Mouse (Mus musculus) stomach, embryonic 14.5 days (tissue): ENCODE data around the gene Gpx4. TPM values are rescaled to one million over a fixed set of nuclear protein-coding genes. Genes with fewer than 3 reads are reported as not detected.

ENCODE experiments used
- ATAC-seq: fragments of 200-750 bp; cut with Nextera tagmentation; 2 replicates; pipeline ENCODE4 v1.8.0; 2017; ENCODE audit warnings: low read depth, moderate TSS enrichment; ENCODE audit not compliant: insufficient number of reproducible peaks, insufficient read depth, low FRiP score
- H3K27ac ChIP-seq: fragments of 300-500 bp; sonication (generic); 2 replicates; pipeline ENCODE4 v1.5.1; 2014; ENCODE audit warnings: mild to moderate bottlenecking, low read length, moderate library complexity, mixed read lengths
- H3K27me3 ChIP-seq: fragments of 300-500 bp; sonication (generic); 2 replicates; pipeline ENCODE4 v1.6.1; 2014; ENCODE audit warnings: low read length, control low read depth, mixed read lengths; ENCODE audit not compliant: control insufficient read depth, insufficient read depth
- H3K36me3 ChIP-seq: fragments of 300-500 bp; sonication (generic); 2 replicates; pipeline ENCODE4 v1.6.1; 2014; ENCODE audit warnings: mild to moderate bottlenecking, control low read depth, low read length, moderate library complexity, mixed read lengths; ENCODE audit not compliant: control insufficient read depth, insufficient read depth
- H3K4me1 ChIP-seq: fragments of 300-500 bp; sonication (generic); 2 replicates; pipeline ENCODE4 v1.6.1; 2014; ENCODE audit warnings: low read length, control low read depth, mixed read lengths; ENCODE audit not compliant: control insufficient read depth, insufficient read depth
- H3K4me2 ChIP-seq: fragments of 300-500 bp; sonication (generic); replicated peaks from 2 replicates; pipeline ENCODE4 v1.6.1; 2014; ENCODE audit warnings: low read depth, low read length, control low read depth
- H3K4me3 ChIP-seq: fragments of 300-500 bp; sonication (generic); 2 replicates; pipeline ENCODE4 v1.5.1; 2014; ENCODE audit warnings: low read depth, low read length, control low read depth
- H3K9ac ChIP-seq: fragments of 300-500 bp; sonication (generic); replicated peaks from 2 replicates; pipeline ENCODE4 v1.6.1; 2014; ENCODE audit warnings: low read depth, mild to moderate bottlenecking, control low read depth, low read length, moderate library complexity, mixed read lengths
- H3K9me3 ChIP-seq: fragments of 300-500 bp; sonication (generic); 2 replicates; pipeline ENCODE4 v1.6.1; 2016; ENCODE audit warnings: low read depth, low read length, control low read depth; ENCODE audit not compliant: control insufficient read depth
- WGBS: fragments of 180-500 bp; shearing (Covaris S2); extraction: QIAGEN DNeasy Blood & Tissue Kit; methylation state at CpG from one replicate; pipeline ENCODE4 v1.1.7; 2014; 5-methylcytosine and 5-hydroxymethylcytosine counted together
- polyA plus RNA-seq: library from polyadenylated mRNA; unstranded; fragments of >200 nt; fragmentation: Nextera tagmentation; extraction: Ambion mirVana; gene quantifications from 2 replicates; pipeline ENCODE4 v1.2.1, GENCODE M21; 2014

The Gpx4 gene
- polyA plus RNA-seq, 1 experiment from 2014 or later: 466 TPM

- 84% methylated on average over 2 of the region's 2 CpGs for WGBS
- Histone ChIP-seq H3K9ac (no peak overlapping the region), H3K36me3 (no peaks in the 10 kb centered on the region), H3K4me3 (no peak overlapping the region), H3K27me3 (no peaks in the 10 kb centered on the region), H3K4me2 (peak overlapping the region; percentile 91), H3K4me1 (peaks cover 11% of the 10 kb centered on the region; the same call in 1 of the 2 replicates), H3K27ac (0 out of 2 replicates have a peak overlapping the region, but pooled peaks have one; percentile 18), H3K9me3 (no peaks in the 10 kb centered on the region)
- no peak for ATAC-seq
Observed at GRCm38 (mm10) chr10:80103032-80103431, 56.1 kb downstream of the Gpx4 start.

GRCm38 (mm10) chr10:80104181-80104580 lies 57.2 kb downstream of the Gpx4 start:
- no peak overlapping the region for H3K27ac ChIP-seq
- WGBS: 84% methylated on average over 3 of the region's 3 CpGs
- no peaks in the 10 kb centered on the region for H3K9me3 ChIP-seq
- H3K4me3 ChIP-seq: no peak overlapping the region
- H3K4me2 ChIP-seq: no peak overlapping the region
- H3K27me3 ChIP-seq: no peaks in the 10 kb centered on the region
- peaks cover 11% of the 10 kb centered on the region; the same call in 1 of the 2 replicates for H3K4me1 ChIP-seq
- ATAC-seq: no peak
- no peak overlapping the region for H3K9ac ChIP-seq
- no peaks in the 10 kb centered on the region for H3K36me3 ChIP-seq

GRCm38 (mm10) chr10:80105460-80105859 lies 58.5 kb downstream of the Gpx4 start, which contains the start of gene Sbno2:
Gene Sbno2, minus strand, starts transcription at chr10:80105571.
- Histone ChIP-seq H3K9ac (0 out of 2 replicates have a peak within 1 kb of the TSS, but pooled peaks have one; percentile 7), H3K27me3 (no peaks in the 10 kb centered on the region), H3K27ac (peak within 1 kb of the TSS; percentile 58; the same call in 1 of the 2 replicates), H3K4me1 (peaks cover 11% of the 10 kb centered on the region; the same call in 1 of the 2 replicates), H3K36me3 (no peaks in the 10 kb centered on the region), H3K9me3 (no peaks in the 10 kb centered on the region), H3K4me3 (no peak within 1 kb of the TSS), H3K4me2 (0 out of 2 replicates have a peak within 1 kb of the TSS, but pooled peaks have one; percentile 18)
- ATAC-seq: no peak
- 58% methylated on average over 5 of the region's 5 CpGs for WGBS

- H3K27me3 ChIP-seq: no peaks in the 10 kb centered on the region
- no peak overlapping the region for H3K4me3 ChIP-seq
- no peaks in the 10 kb centered on the region for H3K9me3 ChIP-seq
- 0 out of 2 replicates have a peak overlapping the region, but pooled peaks have one; percentile 18 for H3K4me2 ChIP-seq
- H3K9ac ChIP-seq: no peak overlapping the region
- WGBS: 63% methylated on average over 5 of the region's 5 CpGs
- peak overlapping the region; percentile 58; the same call in 1 of the 2 replicates for H3K27ac ChIP-seq
- no peaks in the 10 kb centered on the region for H3K36me3 ChIP-seq
- peaks cover 8% of the 10 kb centered on the region; the same call in 1 of the 2 replicates for H3K4me1 ChIP-seq
- ATAC-seq: no peak
Observed at GRCm38 (mm10) chr10:80105926-80106325, 59.0 kb downstream of the Gpx4 start.

Other genes with a start within 250 kb of the Gpx4 start
- 27.6 and 33.1 TPM in 2 replicates for gene Misp, start 226.2 kb upstream of the Gpx4 start, polyA plus RNA-seq
- 237 and 275 TPM in 2 replicates for gene Ptbp1, start 192.7 kb upstream of the Gpx4 start, polyA plus RNA-seq
- 2.9 and 5.6 TPM in 2 replicates for gene Prtn3, start 172.7 kb upstream of the Gpx4 start, polyA plus RNA-seq
- gene Plppr3, start 172.5 kb upstream of the Gpx4 start, polyA plus RNA-seq: 41.3 and 51.7 TPM in 2 replicates
- gene Elane, start 160.9 kb upstream of the Gpx4 start, polyA plus RNA-seq: 0.88 and 3.3 TPM in 2 replicates
- gene Cfd, start 156.3 kb upstream of the Gpx4 start, polyA plus RNA-seq: not detected in 2 replicates
- gene Med16, start 138.2 kb upstream of the Gpx4 start, polyA plus RNA-seq: 43.4 and 46.4 TPM in 2 replicates
- 5.3 TPM in 1 of 2 replicates, not detected in the other for gene Gm26602, start 136.3 kb upstream of the Gpx4 start, polyA plus RNA-seq
- 0.81 and 1.0 TPM in 2 replicates for gene Kiss1r, start 130.2 kb upstream of the Gpx4 start, polyA plus RNA-seq
- gene R3hdm4, start 126.0 kb upstream of the Gpx4 start, polyA plus RNA-seq: 143 and 151 TPM in 2 replicates
- 12.7 and 14.0 TPM in 2 replicates for gene Arid3a, start 120.1 kb upstream of the Gpx4 start, polyA plus RNA-seq
- 97.2 and 107 TPM in 2 replicates for gene Wdr18, start 87.0 kb upstream of the Gpx4 start, polyA plus RNA-seq
- 0.32 and 0.36 TPM in 2 replicates for gene Grin3b, start 76.5 kb upstream of the Gpx4 start, polyA plus RNA-seq
- gene Tmem259, start 62.8 kb upstream of the Gpx4 start, polyA plus RNA-seq: 15.6 and 16.7 TPM in 2 replicates
- gene Cnn2, start 58.6 kb upstream of the Gpx4 start, polyA plus RNA-seq: 397 and 424 TPM in 2 replicates
- 3.2 and 3.6 TPM in 2 replicates for gene Abca7, start 50.7 kb upstream of the Gpx4 start, polyA plus RNA-seq
- 5.1 and 5.7 TPM in 2 replicates for gene Arhgap45, start 30.5 kb upstream of the Gpx4 start, polyA plus RNA-seq
- 220 TPM in 2 replicates for gene Polr2e, start 7.4 kb upstream of the Gpx4 start, polyA plus RNA-seq
- gene Sbno2, start 58.4 kb downstream of the Gpx4 start, polyA plus RNA-seq: 13.2 and 15.7 TPM in 2 replicates
- gene Stk11, start 68.6 kb downstream of the Gpx4 start, polyA plus RNA-seq: 25.2 and 25.9 TPM in 2 replicates
- 481 and 531 TPM in 2 replicates for gene Atp5d, start 91.5 kb downstream of the Gpx4 start, polyA plus RNA-seq
- gene Cbarp, start 93.7 kb downstream of the Gpx4 start, polyA plus RNA-seq: 7.5 and 10.1 TPM in 2 replicates
- 29.3 and 32.1 TPM in 2 replicates for gene Midn, start 101.1 kb downstream of the Gpx4 start, polyA plus RNA-seq
- gene Cirbp, start 118.8 kb downstream of the Gpx4 start, polyA plus RNA-seq: 92.7 and 105 TPM in 2 replicates
- 12.5 and 13.9 TPM in 2 replicates for gene 1600002K03Rik, start 125.8 kb downstream of the Gpx4 start, polyA plus RNA-seq
- 12.2 and 12.5 TPM in 2 replicates for gene Efna2, start 132.3 kb downstream of the Gpx4 start, polyA plus RNA-seq
- 59.7 and 65.6 TPM in 2 replicates for gene Mum1, start 179.3 kb downstream of the Gpx4 start, polyA plus RNA-seq
- 337 and 355 TPM in 2 replicates for gene Ndufs7, start 202.0 kb downstream of the Gpx4 start, polyA plus RNA-seq
- 32.1 and 49.3 TPM in 2 replicates for gene Gamt, start 213.8 kb downstream of the Gpx4 start, polyA plus RNA-seq
- gene Dazap1, start 214.3 kb downstream of the Gpx4 start, polyA plus RNA-seq: 48.6 and 51.3 TPM in 2 replicates
- 1,120 and 1,227 TPM in 2 replicates for gene Rps15, start 245.3 kb downstream of the Gpx4 start, polyA plus RNA-seq
- 8.1 and 8.7 TPM in 2 replicates for gene Apc2, start 248.8 kb downstream of the Gpx4 start, polyA plus RNA-seq